Mouse (Mus musculus): ENCODE measurements at regions not wholly inside any gene's neighbourhood (a gene's known extent, or its start where the extent isn't known, plus 50 kb on each side); places are given as distances from the start of the nearest gene placed in this dataset.

- TF ChIP-seq CTCF (IDR thresholded peaks at IDR 0.05; ENCODE audit: control insufficient read depth, insufficient read depth, insufficient read length) (no peak), USF1 (IDR thresholded peaks at IDR 0.05; ENCODE audit: low read depth) (no peak), MYOG (IDR thresholded peaks at IDR 0.05; ENCODE audit: control insufficient read depth, extremely low read depth, insufficient read length) (no peak), MYOD1 (IDR thresholded peaks at IDR 0.05; ENCODE audit: control insufficient read depth, insufficient read length, low read depth) (no peak), MAX (IDR thresholded peaks at IDR 0.05) (no peak), CEBPB (IDR thresholded peaks at IDR 0.05; ENCODE audit: low read depth) (no peak)
Measured at GRCm38 (mm10) chr3:147974515-147974914, 1015.8 kb downstream of the Adgrl2 start.
